Mouse (Mus musculus) ES-Bruce4 (cell line): Measurements from ENCODE around the gene Sgms1.

Experiments
- CTCF ChIP-seq: IDR thresholded peaks from one replicate; pipeline ENCODE4 v1.8.1; 2011; ENCODE audit warnings: low read depth, low read length
- EP300 ChIP-seq: IDR thresholded peaks from 2 replicates; pipeline ENCODE4 v1.6.1; 2011; ENCODE audit warnings: low read depth, low read length; ENCODE audit not compliant: insufficient read depth

DNA sequence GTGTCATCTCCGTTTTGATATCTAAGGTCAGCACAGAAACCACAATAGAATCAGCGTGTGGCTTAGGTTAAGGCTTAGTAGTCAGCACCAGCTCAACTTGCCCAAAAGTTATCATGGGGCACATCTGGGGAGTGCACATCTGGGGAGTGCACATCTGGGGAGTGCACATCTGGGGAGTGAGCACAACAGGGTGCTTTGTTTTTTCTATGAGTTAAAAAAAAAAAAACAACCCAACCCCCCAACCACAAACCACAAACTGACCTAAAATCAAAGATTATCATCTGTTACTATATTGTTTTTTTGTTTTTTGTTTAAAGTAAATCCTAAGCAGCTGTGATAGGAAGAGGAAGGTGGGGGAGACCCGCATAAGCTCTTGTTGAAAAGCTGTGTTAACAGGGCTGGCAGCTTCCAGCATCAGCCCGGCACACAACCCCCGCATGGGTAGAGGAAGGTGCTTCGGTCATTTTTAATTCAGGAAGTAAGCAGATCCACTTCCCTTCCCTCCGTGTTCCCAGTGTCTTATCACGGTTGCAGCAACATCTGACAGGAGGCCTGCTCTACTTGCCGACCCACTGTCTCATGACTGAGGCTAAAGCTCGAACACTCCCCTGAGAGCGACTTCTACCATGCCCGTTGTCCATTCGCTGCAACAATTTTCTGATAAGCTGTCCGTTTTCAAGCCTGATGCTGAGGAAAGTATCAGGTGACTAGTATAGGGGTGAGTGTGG lies 251.0 kb downstream of the Sgms1 start:
- no peak for TF ChIP-seq EP300
- no peak for TF ChIP-seq CTCF
